Mouse (Mus musculus): Measurements from ENCODE around the gene Akt3.

The Akt3 gene

GRCm38 (mm10) chr1:177007405-177007804 is 250.6 kb downstream of the Akt3 start:
- DNase-seq: no peak

DNA sequence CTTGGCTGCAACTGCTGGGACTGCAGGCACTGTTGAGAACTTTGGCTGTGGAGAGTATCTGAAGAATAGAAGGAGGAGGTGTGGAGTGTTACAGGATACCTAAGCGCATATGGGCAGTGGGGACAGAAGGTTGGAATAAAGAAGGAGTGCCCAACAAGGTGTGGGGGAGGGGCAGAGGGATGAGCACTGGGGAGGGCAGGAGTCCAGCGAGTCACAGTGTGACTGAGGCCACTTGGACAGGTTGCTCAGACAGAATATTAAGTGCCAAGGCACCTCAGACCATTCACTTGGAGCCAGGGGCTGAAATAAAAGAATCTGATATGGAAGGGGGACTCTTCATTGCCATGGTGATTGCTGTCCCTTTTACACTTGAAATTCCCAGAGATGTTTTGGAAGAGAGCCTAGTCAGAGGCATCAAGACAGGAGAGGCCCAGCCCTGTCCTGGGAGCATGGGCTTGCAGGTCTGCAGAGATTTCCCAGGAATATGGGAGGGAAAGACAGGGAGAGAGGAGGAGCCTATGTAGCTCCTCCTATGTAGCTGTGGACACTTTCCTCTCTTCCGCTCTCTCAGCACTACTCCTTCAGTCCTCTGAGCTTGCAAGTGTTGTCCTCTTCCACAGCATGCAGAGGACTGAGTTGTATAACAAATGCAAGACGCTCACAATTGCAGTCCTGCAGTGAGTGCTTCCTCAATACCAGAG is 253.8 kb downstream of the Akt3 start:
- DNase-seq: no peak

- no peak for DNase-seq
These were observed 255.1 kb downstream of the Akt3 start for GRCm38 (mm10) chr1:177002951-177003350.

GRCm38 (mm10) chr1:176999011-176999410 is 259.0 kb downstream of the Akt3 start:
- no peak for DNase-seq

DNA sequence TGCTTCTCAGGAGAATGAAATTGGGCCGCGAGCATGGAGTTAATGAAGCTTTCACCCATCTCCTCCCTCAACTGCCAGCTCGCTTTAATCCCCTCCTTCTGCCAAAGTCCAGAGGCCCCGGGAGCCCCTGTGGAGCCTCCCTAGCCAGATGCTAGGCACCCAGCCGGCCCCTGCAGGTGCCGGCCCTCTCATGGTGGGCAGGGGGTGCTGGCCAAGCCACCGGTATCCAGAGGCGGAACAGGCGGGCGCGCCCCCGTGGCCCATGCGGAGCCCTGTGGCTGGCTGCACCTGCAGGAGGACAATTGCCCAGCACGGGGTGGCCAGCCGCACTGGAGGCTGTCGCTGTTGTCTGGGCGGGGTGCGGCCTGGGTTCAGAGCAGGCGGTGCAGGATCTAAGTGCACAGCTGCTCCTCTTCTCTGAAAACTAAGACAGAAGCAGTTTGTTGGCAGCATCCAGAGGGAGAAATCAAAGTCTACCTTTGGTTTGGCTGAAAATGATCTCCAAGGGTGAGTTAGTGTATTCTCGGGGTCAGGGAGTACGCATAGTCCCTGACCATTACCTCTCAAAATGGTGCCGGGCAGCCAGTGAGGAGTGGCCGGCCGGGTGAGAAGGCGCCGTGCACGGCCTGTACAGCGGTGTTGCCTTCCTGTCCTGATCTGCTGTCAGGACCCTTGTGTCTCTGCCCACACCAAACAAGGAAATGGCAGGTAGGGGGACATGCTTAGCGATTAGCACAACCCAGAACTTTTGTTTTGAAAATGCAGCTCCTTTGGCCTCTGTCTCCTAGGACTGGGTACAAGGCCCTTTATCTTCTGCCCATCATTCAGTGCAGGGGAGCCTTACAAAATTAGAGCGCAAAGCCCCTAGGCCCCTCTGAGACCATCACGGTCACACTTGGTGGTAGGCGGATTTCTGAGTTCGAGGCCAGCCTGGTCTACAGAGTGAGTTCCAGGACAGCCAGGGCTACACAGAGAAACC is 260.0 kb downstream of the Akt3 start:
- peak; percentile 19 for DNase-seq

GRCm38 (mm10) chr1:176997254-176997653 is 260.7 kb downstream of the Akt3 start:
- no peak for DNase-seq

DNA sequence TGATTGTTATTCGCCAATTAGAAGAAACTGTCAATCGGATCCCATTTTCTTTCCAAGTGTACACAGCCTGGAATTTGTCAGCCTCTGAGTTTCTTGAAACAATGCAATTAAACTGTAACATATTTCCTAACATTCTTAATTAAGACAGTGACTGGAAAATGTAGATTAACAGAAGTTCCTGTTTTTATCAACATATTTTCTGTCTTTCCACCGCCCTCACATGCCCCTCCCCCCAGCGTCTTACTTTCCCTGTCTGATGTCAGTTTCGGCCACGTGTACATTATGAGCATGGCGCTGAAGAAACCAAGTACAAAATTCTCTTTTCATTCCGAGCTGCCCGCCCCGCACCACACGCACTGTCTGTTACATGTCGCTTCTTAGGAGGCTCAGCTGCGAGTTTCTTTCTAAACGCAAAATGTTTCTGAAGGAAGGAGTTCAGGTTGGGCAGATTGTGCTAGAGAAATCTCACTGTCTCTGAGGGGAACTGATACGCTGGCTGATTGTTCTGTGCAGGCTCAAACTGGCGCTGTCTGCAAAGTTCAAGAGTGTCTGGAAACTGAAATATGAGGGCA is 261.3 kb downstream of the Akt3 start:
- DNase-seq: peak; percentile 69

DNA sequence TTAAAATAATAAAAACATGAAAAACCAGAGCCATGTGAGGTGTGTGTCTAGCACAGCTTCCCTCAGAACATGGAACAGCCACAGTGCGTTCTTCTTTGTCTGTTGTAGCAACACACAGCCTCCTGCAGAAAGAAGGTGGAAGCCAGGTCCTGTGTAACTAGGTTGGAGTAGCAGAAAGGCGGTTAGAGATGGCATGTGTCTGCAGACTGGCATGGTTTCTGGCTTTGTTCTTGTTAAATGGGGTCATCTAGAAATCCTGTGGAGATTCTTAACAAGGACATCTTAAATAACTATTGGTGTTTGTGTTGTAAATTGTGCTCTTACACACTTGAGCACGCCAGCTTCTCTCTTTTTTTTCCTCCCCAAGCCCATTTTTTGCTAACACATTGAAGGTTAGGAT is 261.8 kb downstream of the Akt3 start:
- no peak for DNase-seq

DNA sequence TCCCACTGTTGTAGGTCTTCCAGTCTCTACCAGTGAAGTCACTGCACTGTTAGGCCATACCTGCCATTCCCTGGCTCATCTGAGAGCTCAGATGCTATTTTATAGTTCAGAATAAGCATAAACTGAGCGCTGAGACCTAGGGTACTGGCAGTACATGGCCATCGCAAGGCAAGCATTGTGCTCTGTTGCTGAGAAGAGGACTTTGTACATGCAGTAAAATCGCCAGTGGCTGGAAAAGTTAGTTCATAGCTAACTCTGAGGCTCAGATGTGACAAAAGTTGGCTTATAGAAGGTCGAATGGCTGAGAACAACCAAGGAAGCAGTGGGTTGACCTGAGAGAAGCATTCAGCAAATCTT is 262.6 kb downstream of the Akt3 start:
- DNase-seq: no peak

DNA sequence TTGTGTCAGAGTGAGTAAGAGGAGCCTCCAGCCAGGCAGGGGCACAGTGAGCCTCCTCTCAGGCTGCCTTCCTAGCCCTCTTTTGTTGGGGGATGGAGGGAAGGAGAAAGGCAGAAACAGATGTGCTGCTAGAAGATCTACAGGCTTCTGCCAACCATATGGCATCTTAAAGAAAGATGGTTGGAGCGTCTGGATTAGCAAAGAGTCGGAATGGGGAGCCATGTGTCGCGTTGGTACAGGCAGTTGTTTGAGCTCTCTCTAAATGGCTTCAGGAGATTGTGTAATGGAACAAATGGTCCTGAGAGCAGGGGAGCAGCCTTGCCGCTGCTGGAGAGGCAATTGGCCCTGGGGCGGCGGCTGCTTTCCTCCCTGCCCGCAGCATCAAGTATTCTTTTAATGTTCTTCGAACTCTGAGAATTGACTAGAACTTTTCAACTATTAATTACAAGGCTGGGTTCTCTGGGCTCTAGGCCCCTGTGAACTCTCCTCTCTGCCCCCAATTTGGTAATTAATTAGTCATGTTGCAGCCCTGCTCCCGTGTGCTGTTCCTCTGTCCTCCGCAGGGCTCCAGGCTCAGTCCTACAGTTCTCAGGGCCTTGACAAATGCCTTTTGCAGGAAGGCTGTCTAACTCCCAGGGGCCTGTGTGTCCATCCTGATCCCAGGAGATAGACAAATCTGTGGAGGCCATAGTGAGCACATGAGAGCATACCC is 263.1 kb downstream of the Akt3 start:
- no peak for DNase-seq

DNA sequence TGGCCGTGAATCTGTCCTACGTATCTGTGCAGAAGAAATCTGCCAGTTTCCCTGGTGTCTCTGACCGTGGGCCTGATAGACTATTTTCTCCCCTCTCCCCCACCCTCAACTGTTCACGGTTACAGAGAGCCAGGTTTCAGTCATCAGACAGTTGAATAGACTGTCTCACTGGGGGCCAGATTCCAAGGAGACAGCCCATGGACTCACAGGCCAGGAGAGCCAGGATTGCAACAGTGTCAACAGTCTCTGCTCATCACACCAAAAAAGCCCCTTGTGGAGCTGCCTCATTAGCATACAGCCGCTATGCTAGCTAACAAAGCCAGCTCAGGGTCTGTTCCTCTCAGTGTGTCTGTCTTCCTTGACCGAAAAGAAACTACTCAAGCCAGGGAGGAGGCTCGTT is 263.9 kb downstream of the Akt3 start:
- DNase-seq: no peak

- DNase-seq: no peak
These were observed 264.6 kb downstream of the Akt3 start for GRCm38 (mm10) chr1:176993141-176994010.

GRCm38 (mm10) chr1:176992517-176992916 is 265.5 kb downstream of the Akt3 start:
- no peak for DNase-seq

DNA sequence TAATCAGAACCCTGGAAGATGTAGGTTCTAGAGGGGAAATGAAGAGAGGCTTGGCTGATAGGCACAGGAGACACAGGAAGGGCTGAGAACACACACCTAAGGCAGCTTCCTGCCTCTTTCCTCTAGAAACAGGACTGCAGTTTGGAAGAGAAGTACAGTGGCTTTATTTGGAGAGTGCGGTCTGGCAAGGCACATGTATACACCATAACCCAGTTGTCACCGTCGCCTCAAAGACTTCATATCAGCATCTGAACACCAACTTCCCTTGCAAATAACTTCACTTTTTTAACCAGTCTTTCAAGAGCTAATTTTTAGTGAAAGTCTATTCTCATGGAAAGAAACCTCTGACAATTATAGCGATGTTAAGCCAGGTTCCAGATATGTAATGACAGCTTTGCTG is 266.5 kb downstream of the Akt3 start:
- no peak for DNase-seq

DNA sequence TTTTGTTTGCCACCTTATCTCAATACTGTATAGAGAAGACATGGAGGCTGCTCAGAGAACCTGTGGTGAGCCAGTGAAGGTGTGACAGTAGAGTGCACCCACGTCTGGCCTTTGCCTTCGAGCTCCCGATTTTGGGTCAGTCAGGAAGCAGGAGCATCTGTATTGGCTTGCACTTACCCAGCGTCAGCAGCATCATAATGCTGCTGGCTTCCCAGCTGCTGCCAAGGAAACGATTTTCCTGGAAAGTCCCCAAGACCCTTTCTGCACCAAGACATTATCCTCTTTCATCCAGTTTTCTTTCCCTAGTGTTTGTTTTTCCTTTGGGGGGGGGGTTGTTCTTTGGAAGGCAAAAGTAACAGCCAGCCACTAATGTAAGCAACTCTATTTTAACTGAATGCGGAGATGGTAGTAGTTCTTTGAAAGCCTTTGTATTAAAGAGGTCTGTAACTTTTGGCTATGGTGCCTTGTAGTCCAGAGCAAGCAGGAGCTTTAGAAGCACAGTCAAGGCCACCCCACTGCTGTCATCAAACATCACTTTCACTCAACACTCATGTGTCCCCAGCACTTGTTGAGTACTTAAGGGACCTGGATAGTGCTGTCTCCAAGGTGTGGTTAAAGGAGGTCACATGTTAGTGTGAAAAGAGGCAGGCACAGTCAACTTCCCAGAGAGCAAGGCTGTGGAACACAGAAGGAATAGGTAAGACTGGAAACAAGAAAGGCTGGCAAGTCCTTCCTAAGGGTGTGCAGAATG is 270.8 kb downstream of the Akt3 start:
- DNase-seq: no peak

GRCm38 (mm10) chr1:176986275-176986674 is 271.7 kb downstream of the Akt3 start:
- DNase-seq: no peak

- no peak for DNase-seq
These were observed 272.3 kb downstream of the Akt3 start for GRCm38 (mm10) chr1:176985691-176986090.

GRCm38 (mm10) chr1:176982671-176983070 is 275.3 kb downstream of the Akt3 start:
- DNase-seq: no peak

- DNase-seq: no peak
These were observed 276.5 kb downstream of the Akt3 start for GRCm38 (mm10) chr1:176981511-176981910.

GRCm38 (mm10) chr1:176980801-176981400 is 277.1 kb downstream of the Akt3 start:
- DNase-seq: no peak

DNA sequence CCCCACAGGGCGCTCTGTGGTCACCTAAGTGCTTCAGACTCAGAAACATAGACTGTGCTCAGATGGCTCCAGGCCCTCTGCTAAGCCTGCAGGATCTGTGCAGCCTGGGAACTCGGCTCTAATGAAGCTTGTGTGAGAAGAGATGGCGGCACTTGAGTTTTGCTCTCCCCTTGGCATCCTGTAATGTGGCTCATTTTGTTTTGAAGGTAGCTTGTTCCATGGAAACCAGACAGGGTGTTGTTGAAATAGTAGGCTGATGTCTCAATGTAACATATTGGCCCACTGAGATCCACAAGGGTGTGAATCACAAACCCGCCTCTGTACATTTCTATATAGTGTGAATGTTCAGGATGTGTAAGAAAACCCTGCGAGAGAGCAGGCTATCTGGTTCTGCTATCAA is 277.9 kb downstream of the Akt3 start:
- no peak for DNase-seq

Data from liver (tissue).